Mouse (Mus musculus): ENCODE results near the gene C1rb.
"Not testable (repeated sequence)": the region's sequence is repeated elsewhere in the genome, so short reads cannot be mapped to it uniquely, and the experiment has no call there.

C1rb gene

GRCm38 (mm10) chr6:124625612-124626011 is 55.5 kb downstream of the C1rb start:
- DNase-seq: no peak

DNA sequence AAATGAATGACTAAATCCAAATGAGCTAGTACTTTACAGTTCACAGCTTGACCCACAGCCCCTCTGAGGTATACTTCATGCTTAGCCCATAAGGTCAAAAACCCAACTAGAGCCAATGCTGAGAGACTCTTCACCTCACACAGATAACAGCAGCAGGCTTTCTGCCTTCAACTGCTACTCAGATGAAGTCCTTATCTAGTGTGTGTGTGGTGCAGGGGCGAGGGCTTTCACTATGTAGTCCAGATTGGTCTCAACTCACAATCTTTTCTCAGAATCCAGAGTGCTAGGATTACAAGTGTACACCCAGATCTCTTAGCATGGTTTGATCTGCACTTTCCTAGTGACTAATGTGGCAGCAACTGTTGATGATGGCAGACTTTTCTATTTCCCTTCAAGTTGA is 56.1 kb downstream of the C1rb start:
- not testable (repeated sequence) for DNase-seq

DNA sequence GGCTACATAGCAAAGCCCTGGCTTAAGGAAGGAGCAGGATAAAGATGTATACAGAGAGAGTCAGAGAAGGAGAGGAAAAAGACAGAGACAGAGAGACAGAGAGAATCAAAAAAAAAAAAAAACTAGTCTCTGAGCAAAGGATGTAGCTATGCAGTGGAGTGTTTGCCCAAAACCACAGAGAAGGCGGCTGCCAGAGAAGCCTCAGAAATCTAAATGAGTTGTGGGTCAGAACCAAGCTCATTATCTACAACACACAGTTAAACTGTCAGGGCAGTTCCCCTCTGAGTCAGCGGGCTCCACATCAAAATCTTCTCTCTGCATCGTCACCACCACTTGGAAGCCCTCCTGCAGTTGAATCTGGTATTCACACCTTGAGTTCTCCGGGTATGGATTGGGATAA is 60.7 kb downstream of the C1rb start:
- DNase-seq: no peak
